Mouse (Mus musculus): ENCODE results near the gene Papolb.

The Papolb gene

DNA sequence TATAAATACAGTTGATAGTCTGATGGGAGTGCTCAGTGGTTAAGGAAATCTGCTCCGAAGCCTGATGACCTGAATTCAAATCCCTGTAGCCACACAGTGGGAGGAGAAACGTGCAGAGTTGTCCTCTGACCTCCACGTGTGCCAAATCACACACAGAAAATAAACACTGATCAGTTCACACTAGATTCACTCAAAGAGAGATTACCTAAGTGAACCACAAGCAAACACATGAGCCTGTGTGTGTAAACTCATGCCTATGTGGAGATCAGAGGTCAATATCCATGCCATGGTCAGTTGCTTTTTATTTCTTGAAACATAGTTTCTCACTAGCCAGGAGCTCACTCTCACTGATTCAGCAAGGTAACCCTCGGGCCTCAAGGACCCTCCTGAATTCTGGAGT is 9.5 kb downstream of the Papolb start:
- CTCF ChIA-PET = no interaction called here

DNA sequence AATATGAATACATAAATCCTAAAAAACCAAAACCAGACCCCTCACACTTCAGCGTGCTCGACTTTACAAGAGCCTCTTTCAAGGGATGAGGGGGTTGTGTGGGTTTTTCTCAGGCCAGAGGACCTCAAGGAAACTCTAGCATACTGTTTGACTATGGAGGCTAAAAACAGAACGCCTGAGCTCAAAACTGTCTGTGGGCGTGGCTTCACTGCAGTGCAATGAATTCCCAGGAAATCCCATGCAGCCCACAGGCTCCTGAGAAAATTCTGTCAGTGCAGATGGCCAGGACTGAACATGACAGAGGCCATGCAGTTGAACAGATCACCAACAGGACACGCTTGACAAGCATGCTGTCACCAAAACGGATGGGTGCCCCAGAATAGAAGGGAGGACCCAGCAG is 10.9 kb downstream of the Papolb start:
- CTCF ChIA-PET = no interaction called here

DNA sequence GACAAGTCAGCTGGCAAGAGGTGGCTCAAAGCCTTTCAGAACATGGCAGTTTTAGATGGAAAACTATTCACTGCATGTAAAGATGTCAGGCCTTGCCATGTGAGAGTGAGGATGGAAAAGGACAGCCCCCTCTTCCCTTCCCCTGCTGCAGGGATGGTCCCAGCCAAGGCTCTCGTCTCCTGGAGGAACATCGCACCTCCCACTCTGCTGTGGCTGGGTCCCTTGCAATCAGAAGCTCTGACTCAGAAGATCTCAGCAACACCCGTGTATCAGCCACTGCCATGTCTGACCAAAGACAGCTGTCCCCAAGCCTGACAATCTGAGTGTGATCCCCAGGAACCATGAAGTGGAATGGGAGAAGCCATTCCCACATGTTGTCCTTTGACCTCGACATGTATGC is 17.8 kb downstream of the Papolb start:
- CTCF ChIA-PET = no interaction called here

DNA sequence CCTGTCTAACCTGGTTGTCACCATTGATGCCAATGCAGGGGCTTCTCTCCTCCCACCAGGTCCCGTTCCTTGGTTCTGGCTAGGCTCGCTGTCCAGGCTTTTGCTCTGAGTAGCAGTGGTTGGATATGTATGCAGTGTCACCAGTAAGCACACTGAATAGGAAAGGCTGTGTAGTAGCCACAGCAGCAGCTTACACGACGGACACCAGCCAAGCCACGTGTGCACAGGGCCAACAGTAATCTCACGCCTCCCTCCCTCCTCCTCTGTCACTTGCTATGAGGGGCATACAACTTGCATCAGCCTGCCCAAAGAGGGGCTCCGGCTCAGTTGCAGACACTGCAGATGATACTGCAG is 19.8 kb downstream of the Papolb start:
- CTCF ChIA-PET = no interaction called here

DNA sequence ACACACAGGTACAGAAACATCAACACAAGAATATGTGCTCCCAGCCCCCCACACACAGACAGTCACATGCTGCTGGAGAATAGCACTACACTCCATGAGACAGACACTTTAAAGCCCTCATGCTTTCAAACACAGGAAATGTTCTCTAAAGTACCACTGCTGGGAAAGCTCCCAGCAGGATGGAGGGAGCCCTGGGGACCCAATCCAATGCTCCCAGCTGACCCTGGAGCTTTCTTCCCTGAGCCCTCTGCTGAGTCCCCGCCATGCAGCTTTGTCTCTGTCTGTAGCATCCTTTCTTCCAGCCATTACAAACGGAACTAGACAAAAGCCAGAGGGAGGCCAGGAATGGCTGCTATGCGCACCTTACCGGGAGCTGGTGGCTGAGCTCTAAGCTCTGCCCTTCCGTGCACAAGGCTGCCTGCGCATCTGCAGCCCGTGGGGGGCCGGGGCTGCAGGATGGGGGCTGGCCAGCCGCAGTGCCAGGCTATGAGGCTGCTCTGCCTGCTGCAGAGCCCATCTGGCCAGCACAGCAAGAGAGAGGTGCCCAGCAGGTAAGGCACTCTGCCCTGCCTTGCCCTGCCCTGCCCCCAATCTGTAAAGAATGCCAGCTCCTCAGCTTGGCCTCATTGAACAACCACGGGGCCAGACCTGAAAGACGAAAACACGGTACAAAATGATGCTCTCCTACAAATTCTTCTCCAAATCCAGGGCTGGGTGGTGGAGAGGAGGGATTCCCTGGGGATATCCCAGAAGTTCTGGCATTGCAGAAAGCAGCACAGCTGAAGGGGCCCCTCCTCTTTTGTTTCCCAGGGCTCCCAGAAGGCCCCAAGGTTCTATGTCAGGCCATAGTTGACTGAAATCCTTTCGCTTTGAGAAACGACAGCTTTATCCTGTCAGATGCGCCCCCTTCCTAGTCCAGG is 20.5 kb downstream of the Papolb start:
- CTCF ChIA-PET = no interaction called here

DNA sequence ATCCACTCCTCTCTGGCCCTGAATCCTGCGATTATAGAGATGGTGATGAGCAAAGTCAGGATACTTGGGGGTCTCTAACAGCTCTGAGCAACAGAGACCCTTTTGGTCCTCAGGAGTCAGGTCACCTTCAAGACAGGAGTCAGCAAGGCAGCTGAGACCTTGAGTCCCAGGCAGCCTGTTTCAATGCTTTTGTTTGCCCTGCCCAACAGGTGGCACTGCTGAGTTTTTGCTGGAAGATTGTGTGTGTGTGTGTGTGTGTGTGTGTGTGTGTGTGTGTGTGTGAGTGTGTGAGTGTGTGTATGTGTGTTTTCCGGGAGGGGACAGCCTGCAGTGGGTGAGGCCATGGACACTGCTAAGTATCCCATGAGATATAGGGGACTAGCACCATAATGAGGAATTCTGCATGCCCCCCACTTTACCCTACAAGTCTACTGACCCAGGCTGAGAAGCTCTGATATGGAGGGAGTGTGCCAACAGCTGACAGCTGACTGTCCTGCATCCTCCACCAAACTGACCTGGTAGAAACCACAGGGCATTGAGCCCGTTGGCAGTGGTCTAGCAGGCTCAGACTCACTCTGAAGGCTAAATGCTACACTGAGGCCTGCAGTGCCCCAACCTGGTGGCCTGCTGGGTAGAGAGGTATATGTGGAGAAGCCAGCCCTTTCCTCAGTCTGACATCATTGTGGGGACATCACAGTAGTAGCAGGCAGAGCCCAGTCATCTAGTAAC is 24.0 kb downstream of the Papolb start:
- CTCF ChIA-PET = interaction anchor here (0.7 kb wide), 1 partner anchor 30 kb away, joined by 10 read pairs; no protein-coding TSS in a partner anchor

DNA sequence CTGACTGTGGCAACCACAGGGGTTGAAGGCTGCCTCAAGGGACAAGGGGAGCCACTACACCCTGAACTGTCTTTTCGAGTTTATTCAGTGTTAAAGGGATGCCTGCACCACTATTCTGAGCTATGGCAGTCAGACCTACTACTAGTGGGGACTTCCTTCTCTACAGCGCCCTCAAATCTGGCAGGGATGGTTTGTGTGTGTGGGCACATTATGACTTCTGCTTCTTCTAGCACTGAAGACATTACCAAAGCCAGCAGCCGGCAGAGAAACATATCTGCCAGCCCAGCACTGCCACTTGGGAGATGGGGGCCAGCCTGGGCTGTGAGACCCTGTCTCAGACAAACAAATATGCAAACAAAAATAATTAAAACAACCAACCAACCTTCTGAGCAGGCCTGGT is 25.7 kb downstream of the Papolb start:
- CTCF ChIA-PET = interaction anchor here (0.7 kb wide), 1 partner anchor 184 kb away, joined by 4 read pairs; no protein-coding TSS in a partner anchor

DNA sequence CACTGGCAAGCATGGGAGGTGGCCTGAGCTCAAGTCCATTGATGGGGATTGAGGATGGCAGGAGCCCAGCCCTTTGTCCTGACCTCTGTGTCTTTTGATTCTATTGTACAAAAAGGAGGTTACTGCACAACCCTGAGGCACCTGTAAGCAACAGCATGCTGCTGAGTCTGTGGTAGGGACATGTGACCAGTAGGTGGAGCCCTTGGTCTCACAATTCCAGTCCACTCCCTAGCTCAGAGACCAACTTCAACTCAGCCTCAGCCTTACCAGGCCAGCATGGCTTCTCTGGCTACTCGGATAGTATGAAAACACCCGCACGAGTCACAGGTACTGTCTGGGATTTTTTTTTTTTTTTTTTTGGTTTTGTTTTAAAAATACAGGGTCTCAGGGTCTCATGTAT is 27.5 kb downstream of the Papolb start:
- CTCF ChIA-PET = no interaction called here

DNA sequence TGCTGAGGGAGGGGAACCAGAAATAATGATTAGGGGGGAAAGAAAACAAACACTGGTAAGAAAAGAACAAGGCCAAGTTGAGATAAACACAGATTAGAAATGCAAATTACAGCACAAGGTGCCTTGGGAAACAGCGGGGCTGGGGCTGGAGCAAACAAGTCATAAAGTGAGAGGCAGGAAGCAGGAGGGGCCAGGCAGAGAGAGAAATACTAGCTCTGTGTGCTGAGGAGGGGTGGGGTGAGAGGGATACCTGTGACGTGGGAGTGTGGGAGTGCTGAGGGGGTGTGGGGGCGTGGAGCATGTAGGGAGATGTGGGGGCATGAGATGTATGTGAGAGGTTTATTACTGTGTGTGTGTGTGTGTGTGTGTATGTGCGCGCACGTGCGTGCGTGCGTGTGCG is 29.0 kb downstream of the Papolb start:
- CTCF ChIA-PET = no interaction called here

DNA sequence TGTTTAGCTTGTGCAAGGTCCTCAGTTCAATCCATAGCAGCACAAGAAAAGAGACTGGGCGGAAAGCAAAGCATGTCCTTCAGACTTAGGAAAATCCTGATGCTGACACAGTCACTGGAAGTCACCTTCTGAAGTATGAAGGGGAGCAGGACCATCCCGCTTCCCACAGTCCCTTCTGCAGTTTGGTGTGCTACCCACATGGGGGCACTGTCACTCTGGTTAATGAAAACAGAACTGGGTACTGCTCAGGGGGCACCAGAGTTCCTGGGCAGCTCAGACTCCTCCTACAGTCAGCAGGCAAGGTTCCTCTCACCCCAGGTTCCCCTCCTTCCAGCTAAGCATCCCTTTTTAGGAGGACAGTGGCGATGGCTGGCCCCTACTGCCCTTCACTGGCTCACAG is 30.9 kb downstream of the Papolb start:
- CTCF ChIA-PET = no interaction called here

DNA sequence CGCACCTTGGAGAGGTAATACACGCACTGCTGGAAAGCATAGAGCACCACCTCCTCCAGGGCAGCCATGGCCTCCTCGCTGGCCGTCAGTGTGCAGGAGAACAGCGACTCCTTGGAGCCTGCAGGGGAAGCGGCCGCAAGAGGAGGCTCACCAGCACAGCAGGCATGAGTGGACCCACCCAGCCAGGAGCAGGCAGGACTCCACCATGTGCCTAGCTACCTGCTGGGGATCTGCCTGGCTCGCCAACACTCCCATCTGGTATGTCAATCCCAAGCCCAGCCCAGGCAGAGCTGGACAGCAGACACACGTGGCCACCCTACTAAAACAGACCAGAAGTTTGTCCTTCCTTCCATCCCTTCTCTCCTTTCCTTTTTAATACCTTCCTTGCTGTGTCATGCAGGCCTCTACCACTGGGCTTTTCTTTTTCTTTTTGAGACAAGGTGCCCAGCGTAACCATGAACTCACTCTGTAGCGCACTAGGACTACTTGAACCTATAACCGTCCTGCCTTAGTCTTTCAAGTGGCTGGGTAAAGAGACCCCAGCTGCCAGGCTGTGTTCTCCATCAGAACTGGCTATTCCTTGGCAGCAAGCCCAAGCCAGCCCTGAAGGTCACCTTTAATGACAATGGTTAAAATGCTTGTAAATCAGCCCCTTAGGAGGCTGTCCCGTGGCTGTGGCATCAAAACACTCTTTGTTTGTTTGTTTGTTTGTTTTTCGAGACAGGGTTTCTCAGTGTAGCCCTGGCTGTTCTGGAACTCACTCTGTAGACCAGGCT is 34.4 kb downstream of the Papolb start:
- CTCF ChIA-PET = no interaction called here

DNA sequence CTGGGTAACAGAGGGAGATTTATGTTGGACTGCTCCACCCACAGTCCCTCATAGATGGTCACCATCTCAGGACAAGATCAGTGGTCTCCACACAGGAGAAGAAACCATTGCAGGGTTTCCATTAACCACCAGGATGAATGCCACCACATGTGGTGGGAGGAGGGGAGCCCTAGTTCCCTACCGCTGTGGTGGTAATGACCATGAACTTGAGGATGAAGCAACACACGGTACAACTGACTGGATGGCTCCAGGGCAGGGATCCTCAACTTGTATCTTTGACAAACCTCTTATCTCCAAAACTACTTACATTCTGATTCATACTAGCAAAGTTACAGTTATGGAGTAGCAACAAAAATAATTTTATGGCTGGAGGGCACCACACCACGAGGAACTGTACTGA is 36.6 kb downstream of the Papolb start:
- CTCF ChIA-PET = no interaction called here

DNA sequence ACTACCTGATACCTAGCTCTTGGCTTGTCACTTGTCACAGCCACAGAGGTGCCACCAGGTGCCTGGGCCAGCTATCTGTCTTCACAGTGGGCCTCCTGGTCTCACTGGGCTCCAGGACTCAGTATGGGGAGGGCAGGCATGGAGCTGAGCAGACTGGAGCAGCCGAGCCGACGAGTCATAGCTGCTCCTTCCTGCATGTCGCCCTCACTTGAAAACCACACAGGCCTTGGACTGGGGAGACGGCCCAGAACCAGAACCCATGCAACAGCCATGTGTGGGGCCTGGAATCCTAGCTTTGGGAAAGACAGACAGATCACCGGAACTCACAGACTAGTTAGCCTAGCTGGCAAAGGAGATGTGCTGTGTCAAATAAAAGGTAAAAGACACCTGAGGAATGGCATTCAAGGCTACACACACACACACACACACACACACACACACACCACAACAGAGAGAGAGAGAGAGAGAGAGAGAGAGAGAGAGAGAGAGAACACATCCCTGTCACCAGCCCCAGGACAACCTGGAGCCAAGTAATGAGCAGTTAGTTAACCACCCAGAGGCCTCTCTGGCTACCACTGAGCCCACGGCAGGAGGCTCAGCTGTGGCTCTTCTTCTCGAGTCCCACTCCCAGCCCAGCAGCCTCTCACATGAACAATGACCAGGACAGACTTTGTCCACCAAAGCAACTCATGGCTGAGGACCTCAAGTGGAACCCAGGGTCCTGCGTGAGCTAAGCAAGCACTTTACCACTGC is 39.7 kb downstream of the Papolb start:
- CTCF ChIA-PET = no interaction called here

DNA sequence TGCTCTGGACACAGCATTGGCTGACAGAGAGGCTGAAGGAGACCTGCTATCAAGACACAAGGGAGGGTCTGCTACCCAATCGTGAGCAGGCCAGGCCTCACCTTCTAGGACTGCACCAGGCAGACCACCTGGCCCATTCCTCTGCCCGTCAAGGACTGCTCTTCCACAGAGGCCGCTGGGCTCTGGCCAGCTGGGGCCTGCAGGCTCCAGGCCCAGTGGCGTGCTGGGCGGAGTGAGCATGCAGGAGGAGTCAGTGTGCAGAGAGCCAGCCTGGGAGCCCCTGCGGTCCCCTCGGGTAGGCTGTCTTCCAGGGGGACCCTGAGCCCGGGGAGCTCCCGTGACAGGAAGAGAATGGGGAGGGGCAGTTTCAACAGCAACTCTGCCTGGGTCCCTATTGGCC is 43.2 kb downstream of the Papolb start:
- CTCF ChIA-PET = no interaction called here

DNA sequence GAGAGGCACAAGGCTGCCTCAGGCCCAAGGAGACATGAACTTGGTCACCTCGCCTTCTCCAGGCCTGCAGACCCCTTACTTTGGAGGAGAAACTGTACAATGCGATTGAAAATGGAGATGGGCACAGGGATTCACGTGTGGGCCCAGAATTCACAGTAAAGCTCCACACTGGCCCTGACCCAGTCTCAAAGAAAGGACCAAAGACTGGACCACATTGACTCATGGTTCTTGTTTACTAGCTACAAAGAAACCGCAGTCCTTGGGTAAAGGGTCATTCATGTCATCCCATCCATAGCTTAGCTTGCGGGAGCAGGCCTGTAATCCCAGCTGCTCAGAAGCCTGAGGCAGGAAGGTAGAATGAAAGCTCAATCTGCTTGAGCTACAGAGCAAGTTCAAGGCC is 46.3 kb downstream of the Papolb start:
- CTCF ChIA-PET = no interaction called here

DNA sequence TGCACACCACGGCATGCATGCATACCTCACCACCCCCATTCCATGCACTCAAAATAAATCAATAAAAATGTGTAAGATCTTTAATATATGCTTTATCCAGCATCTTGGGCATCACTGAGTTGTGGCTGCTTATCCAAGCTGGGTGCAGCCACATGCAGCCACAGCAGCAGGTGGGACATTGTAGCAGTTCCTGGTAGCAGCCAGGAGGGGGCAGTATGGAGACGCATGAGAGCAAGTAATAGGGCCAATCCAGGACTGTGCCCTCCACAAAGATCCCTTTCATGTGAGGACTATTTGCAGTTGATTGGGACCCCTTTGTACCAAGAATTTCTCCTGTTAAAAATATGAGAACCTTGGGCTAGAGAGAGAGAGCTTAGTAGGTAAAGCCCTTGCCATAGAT is 47.4 kb downstream of the Papolb start:
- CTCF ChIA-PET = no interaction called here

DNA sequence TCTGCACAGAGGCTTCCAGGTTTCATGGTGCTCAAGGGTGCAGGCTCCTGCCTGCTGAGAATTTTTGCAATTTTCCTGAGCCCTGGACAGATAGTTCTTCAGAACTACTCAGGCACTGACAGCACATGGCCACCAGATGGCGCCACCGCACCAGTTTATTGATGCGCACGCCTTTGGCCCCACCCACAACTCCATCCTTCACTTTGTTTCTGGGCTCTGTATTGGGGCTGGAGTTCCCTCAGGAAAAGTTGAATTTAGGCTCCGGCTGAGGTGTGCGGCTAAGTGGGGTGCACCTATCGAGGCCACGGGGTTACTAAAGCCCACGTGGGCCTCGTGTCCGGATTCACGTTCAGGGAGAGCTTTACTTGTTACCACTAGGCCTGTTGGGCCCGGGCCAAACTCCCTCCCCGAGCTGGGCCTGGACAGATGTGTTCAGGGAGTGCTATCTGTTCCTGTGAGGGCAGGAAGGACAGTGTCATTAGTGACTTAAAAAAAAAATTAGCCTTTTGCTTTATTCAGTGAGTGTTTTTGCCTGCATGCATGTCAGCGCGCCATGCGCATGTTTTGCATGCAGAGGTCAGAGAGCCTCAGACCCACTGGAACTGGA is 50.9 kb downstream of the Papolb start:
- CTCF ChIA-PET = no interaction called here

DNA sequence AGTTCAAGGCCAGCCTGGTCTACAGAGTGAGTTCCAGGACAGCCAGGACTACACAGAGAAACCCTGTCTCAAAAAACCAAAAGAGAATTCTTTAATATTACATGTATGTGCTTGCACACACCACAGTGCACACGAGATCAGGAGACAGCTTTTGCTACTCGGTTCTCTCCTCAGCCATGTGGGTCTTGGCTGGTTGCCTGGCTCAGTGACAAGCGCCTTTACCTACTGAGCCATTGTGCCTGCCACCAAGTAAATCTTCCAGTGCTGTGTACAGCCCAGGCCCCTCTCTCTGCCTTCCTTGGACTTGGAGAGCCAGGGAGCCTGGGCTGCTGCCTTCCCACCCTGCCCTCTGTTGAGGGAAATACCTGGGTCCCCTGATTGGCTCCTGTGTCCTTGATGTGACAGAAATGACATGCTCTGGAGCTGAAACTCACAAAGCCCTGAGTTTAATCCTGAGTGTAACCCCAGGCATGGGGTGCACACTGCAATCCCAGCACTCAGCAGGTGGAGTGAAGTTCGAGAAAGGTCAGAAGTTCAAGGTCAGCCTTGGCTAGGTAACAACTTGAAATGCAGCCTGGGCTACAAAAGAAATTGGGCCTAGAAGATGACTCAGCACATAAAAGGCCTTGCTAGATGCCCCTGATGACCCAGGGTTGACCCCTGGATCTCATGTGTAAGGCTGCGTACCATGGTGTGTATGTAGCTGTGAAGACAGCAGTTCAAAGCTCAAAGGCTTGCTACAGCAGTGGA is 51.8 kb downstream of the Papolb start:
- CTCF ChIA-PET = no interaction called here

DNA sequence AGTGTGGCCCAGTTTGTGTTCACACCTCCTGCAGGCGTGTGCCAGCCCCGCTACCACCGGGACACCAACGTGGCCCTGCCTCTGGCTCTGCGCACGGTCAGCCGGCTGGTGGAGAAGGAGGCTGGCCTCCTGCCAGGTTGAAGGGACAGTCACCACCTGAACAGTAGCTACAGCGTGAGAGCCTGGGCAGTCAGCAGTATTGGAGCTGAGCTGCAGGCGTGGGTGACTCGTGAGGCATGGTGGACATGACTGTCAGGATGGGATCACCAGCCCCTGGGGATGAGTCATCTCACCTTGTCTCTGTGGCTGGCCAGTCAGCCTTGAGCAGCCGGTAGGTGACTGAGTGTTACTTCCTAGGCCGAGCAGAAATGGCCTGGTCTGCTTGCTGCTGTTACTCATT is 52.5 kb downstream of the Papolb start:
- CTCF ChIA-PET = no interaction called here
